8 mouse cellular contexts compared by ENCODE assay signal in the genomic region with DNA sequence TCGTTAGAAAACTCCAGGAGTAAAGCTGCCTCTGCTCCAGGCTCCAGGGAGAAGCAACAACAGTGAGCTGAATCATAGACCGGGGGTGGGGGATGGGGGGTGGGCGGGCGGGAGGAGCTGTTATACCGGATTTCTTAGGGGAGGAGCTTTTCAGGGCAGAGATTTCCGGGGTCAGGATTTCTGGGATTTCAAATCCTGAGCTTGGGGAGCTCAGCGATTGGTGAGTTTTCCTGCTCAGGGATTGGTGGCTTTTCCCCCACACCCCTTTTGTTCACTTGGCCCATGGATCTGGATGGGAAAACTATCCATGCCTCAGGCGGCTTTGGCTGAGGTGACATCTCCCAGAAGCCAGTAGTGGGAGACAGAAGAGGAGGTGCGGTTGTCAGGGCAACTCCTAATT. TPM values are rescaled to one million over a fixed set of nuclear protein-coding genes. Genes with fewer than 3 reads are reported as not detected.
DNase-seq lines count a peak whose midpoint lies in the region; ATAC-seq and TF ChIP-seq lines count a peak whose summit lies in the region.

No protein-coding gene starts in this region.

- no peaks in the 10 kb centered on the region for H3K9me3 ChIP-seq in hindbrain, embryonic 11.5 days (ENCODE audit: control insufficient read depth, low read length)

- TF ChIP-seq CTCF in lung, adult 2 months (IDR thresholded peaks at IDR 0.05; ENCODE audit: insufficient read depth, low read length) = no peak

- H3K4me2 ChIP-seq in hindbrain, embryonic 11.5 days (replicated peaks; ENCODE audit: low read depth, low read length) = peak overlapping the region; percentile 9; the same call in 1 of the 2 replicates

- H3K27me3 ChIP-seq in hindbrain, embryonic 11.5 days (ENCODE audit: control insufficient read depth, insufficient read depth, low read length) = no peaks in the 10 kb centered on the region

- TF ChIP-seq POLR2A in lung, adult 2 months (IDR thresholded peaks at IDR 0.05; ENCODE audit: borderline replicate concordance, extremely low read depth, low read depth, low read length) = peak; percentile 70; the same call in 1 of the 2 replicates

- H3K4me1 ChIP-seq in hindbrain, embryonic 11.5 days (replicated peaks; ENCODE audit: control insufficient read depth, insufficient read depth, low read length) = 0 out of 2 replicates have a peak, but pooled peaks cover 4% of the 10 kb centered on the region
- H3K4me1 ChIP-seq in lung, adult 2 months (ENCODE audit: control insufficient read depth, insufficient read depth, low read length) = peaks cover 4% of the 10 kb centered on the region; the same call in 1 of the 2 replicates

- H3K9ac ChIP-seq in hindbrain, embryonic 11.5 days (ENCODE audit: low read depth, low read length) = no peak overlapping the region; the same call in 1 of the 2 replicates

- no peak overlapping the region for H3K4me3 ChIP-seq in hindbrain, embryonic 11.5 days (ENCODE audit: low read depth, low read length)
- H3K4me3 ChIP-seq in lung, adult 2 months (replicated peaks; ENCODE audit: extremely low read depth, low read depth, low read length) = peak overlapping the region; percentile 49

- H3K36me3 ChIP-seq in hindbrain, embryonic 11.5 days (ENCODE audit: control insufficient read depth, insufficient read depth, low read length) = 0 out of 2 replicates have a peak, but pooled peaks cover 4% of the 10 kb centered on the region

- peak overlapping the region; percentile 63 for H3K27ac ChIP-seq in hindbrain, embryonic 11.5 days (ENCODE audit: low read depth, low read length)

- WGBS in hindbrain, embryonic 11.5 days = 1% methylated on average over 9 of the region's 9 CpGs
- 21% methylated on average over 9 of the region's 9 CpGs for WGBS in lung, adult 2 months

- peak; percentile 37 to 60 for DNase-seq in urinary bladder, adult 18-20 months (ENCODE audit: low spot score in 2 of 2)
- DNase-seq in urinary bladder, postnatal 10 days (ENCODE audit: low spot score) = no peak
- DNase-seq in forelimb bud, embryonic 11.5 days (ENCODE audit: low read depth, low spot score) = peak; percentile 81
- DNase-seq in hindbrain, embryonic 11.5 days (ENCODE audit: low spot score) = peak; percentile 63
- peak; percentile 39 for DNase-seq in layer of hippocampus, adult 9-10 months (ENCODE audit: low spot score)
- DNase-seq in lung, adult 2 months = no peak
- peak; percentile 82 for DNase-seq in retina, embryonic 14.5 days (ENCODE audit: low spot score)
- no peak for DNase-seq in T-cell, adult 2 months (ENCODE audit: low spot score)

- ATAC-seq in hindbrain, embryonic 11.5 days (ENCODE audit: low FRiP score) = peak; percentile 34

RNA-seq across cellular contexts. Expression of a gene that starts 1.5 kb away (rescaled TPM):
- polyA plus RNA-seq in hindbrain, embryonic 11.5 days (2014; fragmentation: Nextera tagmentation; extraction: Ambion mirVana) = 21.0 and 24.8 TPM in 2 replicates
- polyA plus RNA-seq in lung, adult 2 months (2012; rRNA removed) = 10.3 and 10.7 TPM in 2 replicates

RNA-seq across cellular contexts. Expression of a gene that starts 6.9 kb away (rescaled TPM):
- polyA plus RNA-seq in hindbrain, embryonic 11.5 days (2014; fragmentation: Nextera tagmentation; extraction: Ambion mirVana) = 113 and 114 TPM in 2 replicates
- polyA plus RNA-seq in lung, adult 2 months (2012; rRNA removed) = 15.6 and 19.6 TPM in 2 replicates

RNA-seq across cellular contexts. Expression of a gene that starts 52.9 kb away (rescaled TPM):
- polyA plus RNA-seq in hindbrain, embryonic 11.5 days (2014; fragmentation: Nextera tagmentation; extraction: Ambion mirVana) = 24.1 and 25.8 TPM in 2 replicates
- 0.69 and 1.1 TPM in 2 replicates for polyA plus RNA-seq in lung, adult 2 months (2012; rRNA removed)

Comparison
In these comparisons a context has a peak if more than half of its experiments do, and no peak if none do; other contexts are left out.
1. DNase-seq: peak in urinary bladder, adult 18-20 months (2 of 2), forelimb bud, embryonic 11.5 days (single experiment), hindbrain, embryonic 11.5 days (single experiment), layer of hippocampus, adult 9-10 months (single experiment) and retina, embryonic 14.5 days (single experiment); none in urinary bladder, postnatal 10 days (single experiment), lung, adult 2 months (single experiment) and T-cell, adult 2 months (single experiment).
2. RNA of a gene that starts 52.9 kb away (polyA plus RNA-seq): 24.1 to 25.8 TPM in hindbrain, embryonic 11.5 days; 0.69 to 1.1 TPM in lung, adult 2 months; every median in the first group is over 10 times any median in the second.